Mouse (Mus musculus) heart, postnatal 0 days (tissue): ENCODE measurements around the gene Neurl1a.

Source experiments
- CTCF ChIP-seq: IDR thresholded peaks from 2 replicates; pipeline ENCODE4 v1.5.1; 2016; ENCODE audit warnings: antibody characterized with exemption, control low read depth, low read depth
- EP300 ChIP-seq: IDR thresholded peaks from 2 replicates; pipeline ENCODE4 v1.6.1; 2016; ENCODE audit warnings: antibody characterized with exemption, low read depth

DNA sequence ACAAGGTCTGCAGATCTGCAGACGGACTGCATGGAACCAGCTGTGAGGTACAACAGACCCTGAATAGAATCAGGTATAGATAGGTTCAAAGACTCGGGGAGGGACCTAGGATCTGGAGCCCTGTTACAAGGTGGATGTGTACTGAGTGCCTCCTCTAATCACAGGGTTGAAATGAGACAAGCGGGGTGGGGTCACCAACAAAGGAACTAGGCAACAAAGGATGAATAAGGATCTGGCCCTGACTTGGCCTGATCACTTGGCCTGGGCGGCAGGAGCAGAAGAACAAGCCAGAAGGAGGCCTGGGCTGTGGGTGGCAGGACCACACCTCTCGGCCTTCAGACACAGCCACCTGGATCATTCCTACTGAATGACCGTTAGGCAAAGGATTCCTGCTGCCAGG, 107.0 kb downstream of the Neurl1a start:
- TF ChIP-seq CTCF = no peak
- no peak for TF ChIP-seq EP300
